Mouse (Mus musculus) brain, embryonic 14.5 days (tissue): ENCODE results near the gene Gnaq.

ENCODE experiments used
- CTCF ChIP-seq: fragments of 200-500 bp; IDR thresholded peaks from 2 replicates; pipeline ENCODE4 v1.5.1; 2012; ENCODE audit warnings: inconsistent platforms, mild to moderate bottlenecking, moderate library complexity, borderline replicate concordance; ENCODE audit not compliant: insufficient read depth, insufficient read length; ENCODE audit errors: extremely low read depth
- POLR2A ChIP-seq: fragments of 200-500 bp; IDR thresholded peaks from 2 replicates; pipeline ENCODE4 v1.6.1; 2012; ENCODE audit warnings: mild to moderate bottlenecking, inconsistent platforms, borderline replicate concordance; ENCODE audit not compliant: poor library complexity, insufficient read depth, insufficient read length, severe bottlenecking; ENCODE audit errors: extremely low read depth

DNA sequence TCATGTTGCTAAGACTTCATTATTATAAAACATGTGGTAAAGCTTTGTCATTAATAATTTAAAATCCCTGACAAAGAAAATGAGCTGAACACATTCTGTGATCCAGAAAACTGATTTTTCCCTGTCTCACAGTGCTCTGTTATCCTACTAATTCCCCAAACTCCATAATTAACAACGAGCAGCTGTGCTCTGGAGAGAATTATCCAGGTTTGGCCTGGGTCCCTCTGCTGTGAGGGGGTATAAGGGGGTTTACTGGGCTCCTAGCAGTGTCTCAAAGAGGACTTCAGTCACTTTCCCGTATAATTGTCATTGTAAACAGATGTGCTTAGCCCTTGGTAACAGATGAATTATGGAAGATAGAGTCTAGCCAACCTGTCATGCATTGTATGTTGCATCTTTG, 105.9 kb downstream of the Gnaq start:
- TF ChIP-seq CTCF (no peak), POLR2A (no peak)
